Mouse (Mus musculus): ENCODE measurements at regions not wholly inside any gene's neighbourhood (a gene's known extent, or its start where the extent isn't known, plus 50 kb on each side); places are given as distances from the start of the nearest gene placed in this dataset.

DNA sequence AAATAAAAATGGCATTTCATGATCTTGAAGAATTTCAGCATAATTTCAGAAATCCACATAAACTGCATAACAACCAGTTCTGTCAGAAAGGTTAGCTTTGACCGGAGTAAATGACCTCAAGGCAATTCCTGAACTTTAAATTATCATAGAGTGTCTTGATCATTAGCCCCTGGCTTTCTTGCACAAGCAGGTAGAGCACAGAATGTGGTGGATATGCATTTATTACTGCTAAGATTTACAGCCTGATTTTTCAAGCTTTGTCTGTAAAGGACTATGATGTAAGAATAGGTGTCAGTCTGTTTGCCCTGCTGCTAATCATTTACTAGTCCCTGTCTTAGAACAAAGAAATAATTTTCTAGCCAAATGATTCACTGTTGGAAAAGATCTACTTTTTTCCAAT lies 347.3 kb downstream of the Ppp1r3a start:
- DNase-seq (ENCODE audit: low read depth, low spot score): no peak

DNA sequence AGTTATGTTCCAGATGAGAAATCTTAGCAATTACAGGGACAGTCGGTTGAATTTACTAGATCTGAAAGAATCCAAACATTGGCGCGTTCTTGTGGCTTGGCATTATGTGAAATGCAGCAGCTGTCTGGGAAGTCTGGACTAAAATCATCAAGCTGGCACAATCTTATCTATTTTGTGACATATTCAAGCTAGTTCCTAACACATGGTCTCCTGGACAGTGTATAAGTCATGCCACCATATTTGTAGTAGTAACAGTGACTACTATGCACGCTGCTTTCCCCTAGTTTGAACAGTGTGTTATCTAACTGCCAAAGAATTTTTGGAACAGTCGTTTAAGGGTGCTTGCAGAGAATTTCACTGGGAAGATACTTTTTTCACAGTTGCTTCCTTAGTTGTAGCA lies 396.8 kb downstream of the Ppp1r3a start:
- no peak for DNase-seq (ENCODE audit: low read depth, low spot score)

Measured in retina, adult 2 months (tissue).